Mouse (Mus musculus) urinary bladder, adult 2 months (tissue): Measurements from ENCODE around the gene Il5. TPM values are rescaled to one million over a fixed set of nuclear protein-coding genes. Genes with fewer than 3 reads are reported as not detected.
A peak's percentile ranks its signal among the peaks of the same experiment; 100 is the strongest.

Source experiments
- DNase-seq: peaks from one replicate; pipeline ENCODE4 v3.0.0; 2022; ENCODE audit warnings: low spot score
- polyA plus RNA-seq: library from polyadenylated mRNA; depleted of rRNA; stranded (reverse); fragments of >200 nt; gene quantifications from 2 replicates; pipeline ENCODE4 v1.2.3, GENCODE M21; 2012; rRNA removed

Il5 gene
- polyA plus RNA-seq, 1 experiment, result 0.21 TPM

- DNase-seq, result peak; percentile 65
These were observed 49.7 kb downstream of the Il5 start for GRCm38 (mm10) chr11:53770125-53770791.

GRCm38 (mm10) chr11:53771001-53771744 lies 50.6 kb downstream of the Il5 start:
- DNase-seq, result no peak

GRCm38 (mm10) chr11:53772536-53772935 lies 51.9 kb downstream of the Il5 start:
- no peak for DNase-seq

DNA sequence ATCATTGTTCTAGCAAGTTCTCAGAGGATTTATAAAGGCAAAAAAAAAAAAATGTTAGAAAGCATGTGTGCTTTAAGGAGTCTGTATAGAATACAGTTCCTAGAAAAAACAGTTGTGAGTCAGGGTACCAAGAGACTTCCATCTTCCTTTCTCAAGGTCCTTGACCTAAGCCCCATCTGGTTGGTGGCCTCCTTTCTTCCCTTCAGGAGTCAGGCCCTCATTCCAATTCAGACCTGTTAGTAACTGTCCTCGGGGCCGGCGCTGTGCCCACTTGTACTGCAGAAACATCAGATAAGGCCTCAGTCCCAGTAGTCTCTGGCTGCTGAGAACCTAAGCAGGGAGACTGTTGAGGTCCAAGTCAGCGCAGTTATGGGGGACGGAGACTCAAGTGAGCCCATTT lies 52.5 kb downstream of the Il5 start, which contains the start of gene Gm17334:
Gm17334 (minus strand) TSS at position 101 of the 400 bp plus-strand sequence.
- DNase-seq, result no peak

- DNase-seq, result no peak
These were observed 53.2 kb downstream of the Il5 start for GRCm38 (mm10) chr11:53773641-53774360.

Other genes starting within 250 kb of the Il5 start
- 0.11 and 0.15 TPM in 2 replicates for gene Gm9945, start 240.6 kb upstream of the Il5 start, polyA plus RNA-seq
- 6.5 and 7.4 TPM in 2 replicates for gene Sowaha, start 240.5 kb upstream of the Il5 start, polyA plus RNA-seq
- 63.8 and 64.4 TPM in 2 replicates for gene Sept8, start 201.5 kb upstream of the Il5 start, polyA plus RNA-seq
- gene Kif3a, start 153.4 kb upstream of the Il5 start, polyA plus RNA-seq, result 14.3 and 16.1 TPM in 2 replicates
- gene Il4, start 102.1 kb upstream of the Il5 start, polyA plus RNA-seq, result 0.19 and 0.37 TPM in 2 replicates
- not detected in 2 replicates for gene Il13, start 86.1 kb upstream of the Il5 start, polyA plus RNA-seq
- gene Rad50, start 13.5 kb upstream of the Il5 start, polyA plus RNA-seq, result 10.2 and 13.9 TPM in 2 replicates
- gene Irf1, start 49.2 kb downstream of the Il5 start, polyA plus RNA-seq, result 71.6 and 89.5 TPM in 2 replicates
- gene Gm17334, start 52.4 kb downstream of the Il5 start, polyA plus RNA-seq, result 1.8 and 2.3 TPM in 2 replicates
- gene Gm12216, start 138.5 kb downstream of the Il5 start, polyA plus RNA-seq, result 16.5 and 17.0 TPM in 2 replicates
- 26.2 and 30.0 TPM in 2 replicates for gene Slc22a5, start 170.9 kb downstream of the Il5 start, polyA plus RNA-seq